Mouse (Mus musculus): ENCODE data around the gene Ttll4. TPM values are rescaled to one million over a fixed set of nuclear protein-coding genes. Genes with fewer than 3 reads are reported as not detected.

Gene Ttll4
- 12.2 and 28.2 TPM in 2 replicates for polyA plus RNA-seq (2011; ENCODE audit: insufficient read depth, insufficient read length, low replicate concordance, missing spikeins)

DNA sequence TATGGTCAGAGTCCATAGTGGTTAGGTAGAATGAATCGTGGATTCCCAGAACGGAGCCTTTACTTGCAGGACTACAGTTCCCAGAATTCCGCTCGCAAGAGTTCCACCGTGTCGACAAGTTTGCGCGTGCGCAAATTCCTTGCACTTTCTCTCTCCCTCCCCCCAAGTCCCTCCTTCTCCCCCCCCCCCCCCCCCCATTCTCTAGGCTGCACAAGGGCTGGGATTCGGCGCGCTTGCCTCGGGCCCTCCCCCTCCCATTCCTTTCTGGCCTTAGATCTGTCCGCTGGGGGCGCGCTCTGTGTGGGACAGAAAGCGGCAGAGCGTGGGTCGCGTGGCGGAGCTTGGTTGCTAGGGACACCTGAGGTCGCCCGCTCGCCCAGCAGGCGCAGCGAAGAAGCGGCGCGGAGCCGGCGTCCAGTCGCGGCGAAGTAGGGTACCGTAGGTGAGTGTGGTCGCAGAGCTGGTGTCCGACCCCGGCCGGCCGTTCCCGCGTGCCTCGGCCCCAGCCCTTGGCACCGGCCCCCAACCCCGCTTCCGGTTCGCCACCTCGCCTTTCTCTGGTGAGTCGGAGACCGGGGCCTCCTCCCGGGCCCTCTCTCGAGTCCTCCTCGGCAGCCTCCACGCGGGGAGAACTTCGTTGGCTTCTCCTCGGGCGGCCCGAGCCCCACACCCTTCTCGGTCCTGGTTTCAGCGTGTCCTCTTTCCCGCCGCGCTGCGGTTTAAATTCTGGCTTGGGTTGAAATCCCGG, at the start of gene Ttll4:
Gene Ttll4, plus strand, starts transcription at position 298 of the 748 bp plus-strand sequence.
- peak within 1 kb of the TSS; percentile 86 for H3K4me3 ChIP-seq (replicated peaks; ENCODE audit: control insufficient read depth, low read depth, low read length)
- peaks cover 1% of the 10 kb centered on the region; the same call in 1 of the 2 replicates for H3K4me1 ChIP-seq (ENCODE audit: control insufficient read depth, insufficient read depth, low read length)
- WGBS: under 1% methylated on average over 66 of the region's 66 CpGs
- peak within 1 kb of the TSS; percentile 77 for H3K27ac ChIP-seq (ENCODE audit: control insufficient read depth, insufficient read depth, low read depth, low read length, poor library complexity)
- TF ChIP-seq CTCF (IDR thresholded peaks at IDR 0.05; ENCODE audit: control insufficient read depth, insufficient read depth, low read length) (peak; percentile 77), POLR2A (IDR thresholded peaks at IDR 0.05; ENCODE audit: borderline replicate concordance, control insufficient read depth, low read depth, low read length) (peak; percentile 45; the same call in 1 of the 2 replicates)

DNA sequence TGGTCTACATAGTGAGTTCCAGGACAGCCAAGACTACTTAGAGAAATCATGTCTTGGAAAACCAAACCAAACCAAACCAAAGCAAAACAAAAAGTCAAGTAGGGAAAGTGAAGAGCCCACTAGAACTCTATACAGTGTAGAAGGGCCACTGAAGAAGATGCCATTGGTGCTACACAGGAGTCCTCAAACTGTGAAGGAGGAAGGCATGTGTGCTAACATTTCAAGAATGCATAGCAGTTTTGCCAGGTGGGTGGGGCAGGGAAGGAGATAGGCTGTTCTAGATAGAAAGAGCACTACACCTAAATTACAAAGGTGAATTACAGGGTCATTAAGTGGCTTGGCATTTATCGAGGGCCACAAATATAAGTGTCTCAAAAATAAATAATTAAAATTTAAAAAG, 37.4 kb upstream of the Ttll4 start:
- 78% methylated on average over 1 of the region's 1 CpGs for WGBS
- Histone ChIP-seq H3K4me1 (ENCODE audit: control insufficient read depth, insufficient read depth, low read length) (no peaks in the 10 kb centered on the region), H3K4me3 (replicated peaks; ENCODE audit: control insufficient read depth, low read depth, low read length) (no peak overlapping the region), H3K27ac (ENCODE audit: control insufficient read depth, insufficient read depth, low read depth, low read length, poor library complexity) (no peak overlapping the region)
- TF ChIP-seq POLR2A (IDR thresholded peaks at IDR 0.05; ENCODE audit: borderline replicate concordance, control insufficient read depth, low read depth, low read length) (no peak), CTCF (IDR thresholded peaks at IDR 0.05; ENCODE audit: control insufficient read depth, insufficient read depth, low read length) (no peak)

DNA sequence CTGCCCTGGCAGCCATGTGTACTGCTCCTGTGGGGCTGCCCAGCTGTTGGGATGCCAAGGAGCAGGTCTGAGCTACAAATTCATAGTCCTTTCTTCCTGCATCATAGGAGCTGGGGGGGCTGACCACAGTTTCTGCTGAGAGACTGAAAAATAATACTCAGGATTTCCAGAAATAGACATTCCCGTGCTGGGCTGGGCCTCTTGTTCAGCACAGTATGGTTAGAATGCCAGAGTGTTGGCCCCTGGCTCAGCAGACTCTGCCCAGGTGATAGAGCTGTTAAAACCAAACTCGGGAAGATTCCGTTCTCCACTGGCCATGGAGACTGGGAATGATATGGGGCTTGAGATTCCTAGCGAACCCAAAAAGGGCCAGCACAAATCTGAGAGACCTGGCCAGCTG, 35.5 kb upstream of the Ttll4 start:
- Histone ChIP-seq H3K4me3 (replicated peaks; ENCODE audit: control insufficient read depth, low read depth, low read length) (no peak overlapping the region), H3K27ac (ENCODE audit: control insufficient read depth, insufficient read depth, low read depth, low read length, poor library complexity) (no peak overlapping the region), H3K4me1 (ENCODE audit: control insufficient read depth, insufficient read depth, low read length) (no peaks in the 10 kb centered on the region)
- TF ChIP-seq POLR2A (IDR thresholded peaks at IDR 0.05; ENCODE audit: borderline replicate concordance, control insufficient read depth, low read depth, low read length) (no peak), CTCF (IDR thresholded peaks at IDR 0.05; ENCODE audit: control insufficient read depth, insufficient read depth, low read length) (no peak)
- 69% methylated on average over 4 of the region's 4 CpGs for WGBS

DNA sequence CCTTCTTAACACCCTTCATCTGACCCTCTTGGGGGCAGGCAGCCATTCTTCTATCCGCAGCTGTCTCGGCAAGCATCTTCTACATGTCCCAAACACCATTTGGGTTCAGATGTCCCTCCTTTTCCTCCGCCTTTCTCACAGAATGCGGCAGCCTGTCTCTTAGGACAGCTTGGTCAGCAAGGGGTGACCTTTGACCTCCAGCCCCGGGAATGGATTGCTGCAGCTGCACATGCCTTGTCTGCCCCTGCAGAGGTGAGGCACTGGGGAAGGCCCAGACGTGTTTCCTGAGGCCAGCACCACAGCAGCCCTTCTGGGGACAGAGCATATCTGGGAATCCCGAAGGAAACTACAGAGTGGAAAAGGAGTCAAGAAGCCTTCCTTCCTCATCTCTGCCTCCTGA, 33.5 kb upstream of the Ttll4 start:
- 70% methylated on average over 7 of the region's 7 CpGs for WGBS
- peaks cover 2% of the 10 kb centered on the region; the same call in 1 of the 2 replicates for H3K4me1 ChIP-seq (ENCODE audit: control insufficient read depth, insufficient read depth, low read length)
- H3K4me3 ChIP-seq (replicated peaks; ENCODE audit: control insufficient read depth, low read depth, low read length): no peak overlapping the region
- H3K27ac ChIP-seq (ENCODE audit: control insufficient read depth, insufficient read depth, low read depth, low read length, poor library complexity): no peak overlapping the region
- TF ChIP-seq POLR2A (IDR thresholded peaks at IDR 0.05; ENCODE audit: borderline replicate concordance, control insufficient read depth, low read depth, low read length) (no peak), CTCF (IDR thresholded peaks at IDR 0.05; ENCODE audit: control insufficient read depth, insufficient read depth, low read length) (no peak)

DNA sequence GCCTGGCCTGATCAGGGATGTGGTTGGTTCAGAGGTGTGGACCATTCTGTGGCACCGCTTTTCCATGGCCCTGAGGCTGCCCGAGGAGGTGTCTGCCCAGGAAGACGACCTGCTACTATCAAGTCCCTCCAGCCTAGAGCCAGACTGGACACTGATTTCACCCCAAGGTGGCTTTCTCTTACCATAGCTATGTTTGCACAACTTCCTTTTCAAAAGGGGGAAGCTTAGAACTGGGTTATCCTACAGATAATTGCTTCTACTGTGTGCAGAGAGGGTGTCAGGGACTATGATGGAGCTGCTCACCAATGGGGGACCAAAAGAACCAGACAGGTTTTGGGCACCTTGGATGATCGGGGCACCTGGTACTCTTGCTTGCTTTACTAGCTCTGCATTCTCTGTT, 28.8 kb upstream of the Ttll4 start:
- no peak overlapping the region for H3K4me3 ChIP-seq (replicated peaks; ENCODE audit: control insufficient read depth, low read depth, low read length)
- H3K27ac ChIP-seq (ENCODE audit: control insufficient read depth, insufficient read depth, low read depth, low read length, poor library complexity): no peak overlapping the region
- H3K4me1 ChIP-seq (ENCODE audit: control insufficient read depth, insufficient read depth, low read length): peaks cover 3% of the 10 kb centered on the region; the same call in 1 of the 2 replicates
- TF ChIP-seq POLR2A (IDR thresholded peaks at IDR 0.05; ENCODE audit: borderline replicate concordance, control insufficient read depth, low read depth, low read length) (no peak), CTCF (IDR thresholded peaks at IDR 0.05; ENCODE audit: control insufficient read depth, insufficient read depth, low read length) (no peak)
- 54% methylated on average over 4 of the region's 4 CpGs for WGBS

DNA sequence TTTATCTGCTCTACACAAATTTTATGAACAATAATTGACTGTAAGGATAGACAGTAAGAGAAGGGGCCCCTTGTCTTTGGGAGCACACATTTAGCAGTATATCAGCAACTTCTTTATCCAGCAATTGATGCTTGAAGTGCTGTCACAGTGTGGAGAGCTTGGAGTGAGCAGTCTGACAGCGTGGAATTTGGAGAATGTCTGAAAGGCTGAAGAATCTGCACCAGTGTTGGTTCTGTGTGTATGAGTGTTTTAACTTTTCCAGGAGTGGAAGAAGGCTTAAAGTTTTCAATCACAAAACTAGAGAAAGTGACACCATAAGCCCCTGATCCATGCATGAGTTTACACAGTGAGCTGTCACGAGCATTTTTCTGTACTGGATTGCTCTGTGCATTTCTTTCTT, 18.0 kb upstream of the Ttll4 start:
- Histone ChIP-seq H3K4me3 (replicated peaks; ENCODE audit: control insufficient read depth, low read depth, low read length) (no peak overlapping the region), H3K4me1 (ENCODE audit: control insufficient read depth, insufficient read depth, low read length) (no peaks in the 10 kb centered on the region), H3K27ac (ENCODE audit: control insufficient read depth, insufficient read depth, low read depth, low read length, poor library complexity) (no peak overlapping the region)
- no peak for TF ChIP-seq CTCF (IDR thresholded peaks at IDR 0.05; ENCODE audit: control insufficient read depth, insufficient read depth, low read length)
- TF ChIP-seq POLR2A (IDR thresholded peaks at IDR 0.05; ENCODE audit: borderline replicate concordance, control insufficient read depth, low read depth, low read length): no peak
- 77% methylated on average over 2 of the region's 2 CpGs for WGBS

DNA sequence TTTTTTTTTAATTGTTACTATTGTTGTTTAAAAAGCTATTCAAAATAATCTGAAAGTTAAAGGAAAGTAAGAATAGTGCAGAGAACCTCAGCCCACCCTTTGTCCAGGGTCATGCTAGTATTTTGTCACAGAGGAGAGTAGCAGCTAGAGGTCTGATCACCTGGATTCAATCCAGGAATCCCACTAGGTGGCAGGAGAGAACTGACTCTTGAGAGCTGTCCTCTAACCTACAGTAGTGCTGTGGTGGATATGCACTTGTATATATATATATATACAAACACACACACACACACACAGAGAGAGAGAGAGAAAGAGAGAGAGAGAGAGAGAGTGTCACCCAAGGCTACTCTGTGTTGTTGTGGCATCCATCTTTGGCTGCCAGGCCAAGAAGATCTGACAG, 17.6 kb upstream of the Ttll4 start:
- Histone ChIP-seq H3K4me3 (replicated peaks; ENCODE audit: control insufficient read depth, low read depth, low read length) (no peak overlapping the region), H3K27ac (ENCODE audit: control insufficient read depth, insufficient read depth, low read depth, low read length, poor library complexity) (no peak overlapping the region)
- no peak for TF ChIP-seq CTCF (IDR thresholded peaks at IDR 0.05; ENCODE audit: control insufficient read depth, insufficient read depth, low read length)
- no peak for TF ChIP-seq POLR2A (IDR thresholded peaks at IDR 0.05; ENCODE audit: borderline replicate concordance, control insufficient read depth, low read depth, low read length)

DNA sequence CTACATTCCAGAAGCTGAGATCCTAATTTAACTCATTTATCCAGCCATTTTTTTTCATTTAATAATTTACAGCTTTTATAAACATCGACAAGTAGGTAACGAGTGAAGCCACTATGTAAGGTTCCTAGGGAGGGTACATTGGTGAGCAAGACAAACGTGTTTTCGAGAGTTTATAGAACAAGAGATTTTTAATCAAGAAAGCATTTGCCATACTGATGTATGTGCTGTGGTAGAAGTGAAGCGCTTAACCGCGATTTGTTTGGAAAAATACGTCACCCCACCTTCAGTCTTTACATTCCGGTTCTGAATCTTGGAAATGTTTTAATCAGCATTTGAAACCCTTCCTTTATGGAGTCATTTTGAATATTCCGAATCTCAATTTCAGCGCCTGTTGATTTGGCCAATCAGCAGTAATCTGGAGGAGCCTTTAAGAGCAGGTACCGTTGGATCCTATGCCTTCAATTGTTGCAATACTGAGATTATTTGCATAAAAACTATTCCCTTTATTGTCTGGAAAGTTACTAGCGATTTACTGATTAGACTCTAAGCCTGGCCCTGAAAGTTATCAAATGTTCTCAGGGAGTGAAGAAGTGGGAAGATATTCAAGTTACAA, 814 bp downstream of the Ttll4 start:
- Histone ChIP-seq H3K4me1 (ENCODE audit: control insufficient read depth, insufficient read depth, low read length) (peaks cover 1% of the 10 kb centered on the region; the same call in 1 of the 2 replicates), H3K27ac (ENCODE audit: control insufficient read depth, insufficient read depth, low read depth, low read length, poor library complexity) (no peak overlapping the region), H3K4me3 (replicated peaks; ENCODE audit: control insufficient read depth, low read depth, low read length) (peak overlapping the region; percentile 86)
- TF ChIP-seq POLR2A (IDR thresholded peaks at IDR 0.05; ENCODE audit: borderline replicate concordance, control insufficient read depth, low read depth, low read length) (no peak), CTCF (IDR thresholded peaks at IDR 0.05; ENCODE audit: control insufficient read depth, insufficient read depth, low read length) (no peak)
- WGBS: 4% methylated on average over 13 of the region's 13 CpGs

More for the DNA sequence above, 17.6 kb upstream of the Ttll4 start:
- H3K4me1 ChIP-seq (ENCODE audit: control insufficient read depth, insufficient read depth, low read length): no peaks in the 10 kb centered on the region
